Mouse (Mus musculus) liver, postnatal 0 days (tissue): ENCODE results near the gene Hnf1a. TPM values are rescaled to one million over a fixed set of nuclear protein-coding genes. Genes with fewer than 3 reads are reported as not detected.

Experiments used
- ATAC-seq: fragments of 200-750 bp; cut with Nextera tagmentation; 2 replicates; pipeline ENCODE4 v1.8.0; 2017; ENCODE audit warnings: mild to moderate bottlenecking, moderate library complexity
- DNase-seq: peaks from one replicate; pipeline ENCODE4 v3.0.0-alpha.2; 2016
- H3K27ac ChIP-seq: fragments of 300-500 bp; sonication (generic); 2 replicates; pipeline ENCODE4 v1.5.1; 2014; ENCODE audit warnings: antibody characterized with exemption, moderate library complexity, mild to moderate bottlenecking, low read depth
- H3K27me3 ChIP-seq: fragments of 300-500 bp; sonication (generic); 2 replicates; pipeline ENCODE4 v1.6.1; 2014; ENCODE audit warnings: low read length, control low read depth, mixed read lengths; ENCODE audit not compliant: insufficient read depth
- H3K36me3 ChIP-seq: fragments of 300-500 bp; sonication (generic); replicated peaks from 2 replicates; pipeline ENCODE4 v1.6.1; 2014; ENCODE audit warnings: mild to moderate bottlenecking, control low read depth, low read length, moderate library complexity, mixed read lengths; ENCODE audit not compliant: insufficient read depth
- H3K4me1 ChIP-seq: fragments of 300-500 bp; sonication (generic); 2 replicates; pipeline ENCODE4 v1.6.1; 2014; ENCODE audit warnings: antibody characterized with exemption, mild to moderate bottlenecking, control low read depth; ENCODE audit not compliant: insufficient read depth
- H3K4me2 ChIP-seq: fragments of 300-500 bp; sonication (generic); 2 replicates; pipeline ENCODE4 v1.6.1; 2014; ENCODE audit warnings: low read depth, mild to moderate bottlenecking, low read length, moderate library complexity, mixed read lengths
- H3K4me3 ChIP-seq: fragments of 300-500 bp; sonication (generic); 2 replicates; pipeline ENCODE4 v1.5.1; 2014; ENCODE audit warnings: low read depth, low read length
- H3K9ac ChIP-seq: fragments of 300-500 bp; sonication (generic); replicated peaks from 2 replicates; pipeline ENCODE4 v1.6.1; 2014; ENCODE audit warnings: mild to moderate bottlenecking, moderate library complexity
- H3K9me3 ChIP-seq: fragments of 300-500 bp; sonication (generic); 2 replicates; pipeline ENCODE4 v1.6.1; 2016; ENCODE audit warnings: mild to moderate bottlenecking, control low read depth, low read length, mixed read lengths
- CTCF ChIP-seq: sonication (generic); IDR thresholded peaks from 2 replicates; pipeline ENCODE4 v1.5.1; 2016; ENCODE audit warnings: antibody characterized with exemption, low read depth
- EP300 ChIP-seq: IDR thresholded peaks from 2 replicates; pipeline ENCODE4 v1.6.1; 2016; ENCODE audit warnings: antibody characterized with exemption, low read depth, mild to moderate bottlenecking
- WGBS: fragments of 180-500 bp; shearing (Covaris S2); extraction: QIAGEN DNeasy Blood & Tissue Kit; methylation state at CpG from one replicate; pipeline ENCODE4 v1.1.7; 2014; ENCODE audit not compliant: insufficient replicate concordance; 5-methylcytosine and 5-hydroxymethylcytosine counted together
- polyA plus RNA-seq: library from polyadenylated mRNA; unstranded; fragments of >200 nt; fragmentation: Nextera tagmentation; extraction: Ambion mirVana; gene quantifications from 2 replicates; pipeline ENCODE4 v1.2.1, GENCODE M21; 2015

Hnf1a gene
- polyA plus RNA-seq, 1 experiment from 2014 or later = 5.6 TPM

DNA sequence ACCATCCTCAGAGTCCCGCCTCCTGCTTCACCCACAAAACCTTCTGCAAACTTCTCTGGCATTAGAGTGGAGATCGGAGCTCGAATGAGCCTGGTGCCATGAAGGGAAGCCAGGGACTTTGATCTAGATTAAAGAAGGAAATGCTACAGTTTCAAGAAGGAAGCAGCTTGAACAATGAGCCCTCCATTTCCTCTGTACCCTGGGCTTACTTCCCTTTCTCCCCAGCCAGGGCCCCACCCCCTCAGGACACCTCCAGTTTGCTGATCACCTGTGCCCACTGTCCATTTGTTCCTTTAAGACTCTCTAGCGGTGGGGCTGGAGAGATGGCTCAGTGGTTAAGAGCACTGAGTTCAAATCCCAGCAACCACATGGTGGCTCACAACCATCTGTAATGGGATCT, 54.1 kb downstream of the Hnf1a start:
- no peak overlapping the region for H3K9ac ChIP-seq
- 0 out of 2 replicates have a peak, but pooled peaks have one; percentile 7 for ATAC-seq
- 40% methylated on average over 4 of the region's 4 CpGs for WGBS

DNA sequence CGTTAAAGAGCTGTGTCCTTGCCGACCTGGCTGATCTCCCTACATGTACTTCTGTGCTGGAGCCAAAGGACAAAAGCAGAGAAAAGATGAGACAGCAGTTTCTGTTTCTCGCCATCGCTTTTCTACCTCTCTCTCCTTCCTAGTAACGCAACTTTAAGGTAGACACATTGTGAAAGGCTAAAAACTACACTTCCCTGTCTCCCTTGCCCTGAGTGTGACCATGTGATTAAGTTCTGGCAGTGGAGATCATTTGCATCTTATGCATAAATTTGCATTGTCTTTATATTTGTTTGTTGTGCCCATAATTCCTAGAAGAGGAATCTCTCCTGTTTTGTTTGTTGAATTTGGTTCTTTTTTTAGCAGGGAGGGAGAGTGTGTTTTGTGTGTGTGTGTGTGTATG, 55.0 kb downstream of the Hnf1a start:
- DNase-seq (no peak), ATAC-seq (no peak)
- H3K9me3 ChIP-seq = no peaks in the 10 kb centered on the region
- no peaks in the 10 kb centered on the region for H3K36me3 ChIP-seq
- no peak overlapping the region for H3K9ac ChIP-seq
- H3K4me2 ChIP-seq = no peak overlapping the region
- H3K4me1 ChIP-seq = no peaks in the 10 kb centered on the region
- H3K4me3 ChIP-seq = no peak overlapping the region
- no peak overlapping the region for H3K27ac ChIP-seq
- 58% methylated on average over 5 of the region's 5 CpGs for WGBS
- H3K27me3 ChIP-seq = no peaks in the 10 kb centered on the region
- no peak for TF ChIP-seq EP300

More for the DNA sequence above, 54.1 kb downstream of the Hnf1a start:
- TF ChIP-seq EP300 = no peak
- no peak overlapping the region for H3K4me3 ChIP-seq
- H3K9me3 ChIP-seq = no peaks in the 10 kb centered on the region
- no peaks in the 10 kb centered on the region for H3K27me3 ChIP-seq
- 0 out of 2 replicates have a peak overlapping the region, but pooled peaks have one; percentile 31 for H3K27ac ChIP-seq
- DNase-seq = peak; percentile 27
- no peaks in the 10 kb centered on the region for H3K36me3 ChIP-seq
- peaks cover 3% of the 10 kb centered on the region; the same call in 1 of the 2 replicates for H3K4me1 ChIP-seq
- H3K4me2 ChIP-seq = no peak overlapping the region

DNA sequence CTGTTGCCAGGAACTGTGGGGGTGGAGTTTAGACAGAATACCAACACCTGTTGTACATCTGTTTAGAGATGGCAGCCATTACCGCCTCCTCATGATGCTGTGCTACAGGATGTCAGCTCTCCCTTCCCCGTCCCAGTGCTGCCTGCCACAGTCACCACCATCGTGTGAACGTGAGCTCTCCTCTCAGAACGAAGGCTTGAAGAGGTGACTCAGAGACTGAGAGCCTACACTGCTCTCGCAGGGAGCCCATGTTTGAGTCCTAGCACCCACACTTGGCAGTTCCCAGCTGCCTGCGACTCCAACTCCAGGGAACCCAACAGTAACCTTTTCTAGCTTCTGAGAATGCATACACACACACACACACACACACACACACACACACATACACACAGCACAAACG, 56.0 kb downstream of the Hnf1a start:
- TF ChIP-seq CTCF (no peak), EP300 (no peak)
- no peak for ATAC-seq

DNA sequence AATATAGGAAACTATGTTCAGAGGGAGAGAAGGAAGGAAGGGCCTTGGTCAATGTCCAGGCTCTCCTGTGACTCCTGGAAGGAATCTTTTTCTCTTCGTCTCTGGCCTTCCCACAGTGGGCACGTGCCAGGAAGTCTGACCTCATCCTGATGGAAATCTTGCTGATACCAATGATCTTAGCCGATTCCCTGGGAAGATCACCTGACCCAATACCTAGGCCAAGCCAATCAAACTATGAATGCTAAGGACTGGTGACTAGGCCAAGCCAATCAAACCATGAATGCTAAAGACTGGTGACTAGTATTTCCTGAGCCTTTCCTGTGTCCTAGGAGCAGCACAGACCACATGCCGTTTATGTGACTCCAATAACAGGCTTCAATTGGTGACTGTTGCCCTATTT, 57.2 kb downstream of the Hnf1a start:
- 75% methylated on average over 4 of the region's 4 CpGs for WGBS
- DNase-seq (no peak), ATAC-seq (no peak)
- H3K9me3 ChIP-seq = no peaks in the 10 kb centered on the region
- no peak for TF ChIP-seq CTCF
- no peak for TF ChIP-seq EP300
- no peak overlapping the region for H3K4me3 ChIP-seq
- H3K9ac ChIP-seq = no peak overlapping the region
- H3K36me3 ChIP-seq = no peaks in the 10 kb centered on the region
- no peak overlapping the region for H3K27ac ChIP-seq
- no peaks in the 10 kb centered on the region for H3K4me1 ChIP-seq
- no peaks in the 10 kb centered on the region for H3K27me3 ChIP-seq
- H3K4me2 ChIP-seq = no peak overlapping the region

More for the DNA sequence above, 56.0 kb downstream of the Hnf1a start:
- H3K9ac ChIP-seq = no peak overlapping the region
- no peaks in the 10 kb centered on the region for H3K36me3 ChIP-seq
- H3K27me3 ChIP-seq = no peaks in the 10 kb centered on the region
- no peak for DNase-seq
- no peak overlapping the region for H3K4me3 ChIP-seq
- WGBS = 72% methylated on average over 8 of the region's 8 CpGs
- no peaks in the 10 kb centered on the region for H3K9me3 ChIP-seq
- H3K27ac ChIP-seq = no peak overlapping the region
- no peaks in the 10 kb centered on the region for H3K4me1 ChIP-seq
- H3K4me2 ChIP-seq = no peak overlapping the region

DNA sequence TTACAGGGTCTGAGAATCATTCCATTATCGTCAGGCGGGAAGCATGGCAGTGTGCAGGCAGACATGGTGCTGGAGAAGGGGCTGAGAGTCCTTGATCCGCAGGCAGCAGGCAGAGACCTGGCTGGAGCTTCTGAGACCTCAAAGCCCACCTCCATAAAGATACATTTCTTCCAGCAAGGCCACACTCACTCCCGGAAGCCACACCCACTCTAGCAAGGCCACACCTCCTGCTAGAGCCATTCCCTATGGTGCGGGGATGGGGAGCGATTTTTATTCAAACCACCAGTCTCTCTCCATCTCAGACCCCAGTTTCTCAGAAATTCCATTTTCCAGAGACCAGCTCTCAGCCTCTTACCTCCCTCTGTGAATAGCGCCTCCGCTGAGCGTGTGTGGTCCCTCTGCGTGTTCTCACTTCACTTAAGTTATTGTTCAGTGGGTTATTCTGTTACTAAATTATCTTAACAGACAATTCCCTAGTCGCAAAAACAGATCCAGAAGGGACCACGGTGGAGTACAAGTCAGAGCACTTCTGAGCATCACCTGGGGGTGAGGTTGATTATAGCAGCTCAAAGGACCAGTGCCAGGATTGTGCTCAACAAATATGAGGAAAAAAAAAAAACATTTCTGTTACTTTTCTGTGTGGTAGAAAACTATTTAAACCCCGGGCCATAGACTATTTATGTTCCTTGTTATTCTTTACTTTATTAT, 62.1 kb downstream of the Hnf1a start:
- H3K27ac ChIP-seq = no peak overlapping the region
- peaks cover 5% of the 10 kb centered on the region; the same call in 1 of the 2 replicates for H3K9me3 ChIP-seq
- H3K27me3 ChIP-seq = no peaks in the 10 kb centered on the region
- 0 out of 2 replicates have a peak, but pooled peaks cover 5% of the 10 kb centered on the region for H3K36me3 ChIP-seq
- H3K4me1 ChIP-seq = no peaks in the 10 kb centered on the region
- H3K9ac ChIP-seq = no peak overlapping the region
- no peak overlapping the region for H3K4me2 ChIP-seq
- DNase-seq = no peak
- no peak for TF ChIP-seq EP300
- no peak for TF ChIP-seq CTCF
- ATAC-seq = no peak
- 65% methylated on average over 13 of the region's 13 CpGs for WGBS
- no peak overlapping the region for H3K4me3 ChIP-seq

DNA sequence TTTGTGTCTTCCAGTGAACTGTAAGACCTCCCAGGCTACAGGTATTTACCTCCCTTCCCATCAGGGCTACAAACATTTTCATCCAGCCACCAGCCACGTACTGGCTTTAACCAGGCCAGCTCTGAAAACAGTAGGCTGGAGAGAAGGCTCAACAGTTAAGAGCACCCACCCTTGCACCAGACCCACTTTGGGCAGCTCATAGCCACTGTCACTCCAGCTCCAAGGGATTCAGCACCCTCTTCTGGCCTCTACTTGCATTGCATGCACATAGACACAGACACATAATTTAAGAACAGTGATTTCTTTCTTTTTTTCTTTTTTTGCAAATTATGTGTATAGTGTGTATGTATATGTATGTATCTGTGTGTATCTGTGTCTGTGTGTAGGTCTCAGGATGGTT, 68.5 kb downstream of the Hnf1a start:
- TF ChIP-seq CTCF (peak; percentile 88), EP300 (no peak)
- 35% methylated on average over 1 of the region's 1 CpGs for WGBS
- Histone ChIP-seq H3K27ac (no peak overlapping the region), H3K9ac (no peak overlapping the region), H3K36me3 (0 out of 2 replicates have a peak, but pooled peaks cover 5% of the 10 kb centered on the region), H3K9me3 (peaks cover 5% of the 10 kb centered on the region; the same call in 1 of the 2 replicates), H3K4me2 (no peak overlapping the region), H3K4me1 (no peaks in the 10 kb centered on the region), H3K27me3 (no peaks in the 10 kb centered on the region), H3K4me3 (no peak overlapping the region)
- DNase-seq (peak; percentile 64), ATAC-seq (no peak)

Other genes with a start within 250 kb of the Hnf1a start
- gene Ankrd13a, start 196.4 kb downstream of the Hnf1a start, polyA plus RNA-seq = 26.7 TPM in 2 replicates
- 10.5 and 11.1 TPM in 2 replicates for gene Git2, start 195.6 kb downstream of the Hnf1a start, polyA plus RNA-seq
- 31.2 and 32.5 TPM in 2 replicates for gene 1500011B03Rik, start 147.6 kb downstream of the Hnf1a start, polyA plus RNA-seq
- not detected in 2 replicates for gene 4930519G04Rik, start 117.4 kb downstream of the Hnf1a start, polyA plus RNA-seq
- not detected in 2 replicates for gene Gm9936, start 112.4 kb downstream of the Hnf1a start, polyA plus RNA-seq
- gene Oasl2, start 74.2 kb downstream of the Hnf1a start, polyA plus RNA-seq = 7.8 and 10.1 TPM in 2 replicates
- 2.2 TPM in 2 replicates for gene Oasl1, start 47.9 kb downstream of the Hnf1a start, polyA plus RNA-seq
- gene 2210016L21Rik, start 28.9 kb downstream of the Hnf1a start, polyA plus RNA-seq = 10.4 and 15.3 TPM in 2 replicates
- 9.2 and 11.5 TPM in 2 replicates for gene Sppl3, start 40.0 kb upstream of the Hnf1a start, polyA plus RNA-seq
- gene Gm10401, start 127.2 kb upstream of the Hnf1a start, polyA plus RNA-seq = 6.0 and 6.6 TPM in 2 replicates
- gene Acads, start 148.3 kb upstream of the Hnf1a start, polyA plus RNA-seq = 87.9 and 93.4 TPM in 2 replicates
- 6.9 and 8.0 TPM in 2 replicates for gene Unc119b, start 163.9 kb upstream of the Hnf1a start, polyA plus RNA-seq
- gene Mlec, start 187.1 kb upstream of the Hnf1a start, polyA plus RNA-seq = 8.2 and 10.1 TPM in 2 replicates
- not detected in 2 replicates for gene Cabp1, start 223.3 kb upstream of the Hnf1a start, polyA plus RNA-seq